Mouse (Mus musculus): ENCODE results near the gene Dlg1.
"Not testable (repeated sequence)": the region's sequence is repeated elsewhere in the genome, so short reads cannot be mapped to it uniquely, and the experiment has no call there.

DNA sequence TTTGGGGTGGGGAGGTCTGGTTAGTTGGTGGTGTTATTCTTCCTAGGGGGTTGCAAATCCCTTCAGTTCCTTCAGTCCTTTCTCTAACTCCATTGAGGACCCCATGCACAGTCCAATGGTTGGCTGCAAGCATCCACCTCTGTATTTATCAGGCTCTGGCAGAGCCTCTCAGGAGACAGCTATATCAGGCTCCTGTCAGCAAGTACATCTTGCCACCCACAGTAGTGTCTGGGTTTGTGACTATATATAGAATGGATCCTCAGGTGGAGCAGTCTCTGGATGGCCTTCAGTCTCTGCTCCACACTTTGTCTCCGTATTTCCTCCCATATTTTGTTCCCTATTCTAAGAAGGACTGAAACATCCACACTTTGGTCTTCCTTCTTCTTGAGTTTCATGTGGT lies 67.7 kb downstream of the Dlg1 start:
- not testable (repeated sequence) for TF ChIP-seq GATA1, TAL1 (IDR thresholded peaks at IDR 0.05; ENCODE audit: low read length)

Data from erythroblast, embryonic 14.5 days (primary cell).